Mouse (Mus musculus): ENCODE data around the gene Ndufa6.
A peak's percentile ranks its signal among the peaks of the same experiment; 100 is the strongest.

Ndufa6 gene

DNA sequence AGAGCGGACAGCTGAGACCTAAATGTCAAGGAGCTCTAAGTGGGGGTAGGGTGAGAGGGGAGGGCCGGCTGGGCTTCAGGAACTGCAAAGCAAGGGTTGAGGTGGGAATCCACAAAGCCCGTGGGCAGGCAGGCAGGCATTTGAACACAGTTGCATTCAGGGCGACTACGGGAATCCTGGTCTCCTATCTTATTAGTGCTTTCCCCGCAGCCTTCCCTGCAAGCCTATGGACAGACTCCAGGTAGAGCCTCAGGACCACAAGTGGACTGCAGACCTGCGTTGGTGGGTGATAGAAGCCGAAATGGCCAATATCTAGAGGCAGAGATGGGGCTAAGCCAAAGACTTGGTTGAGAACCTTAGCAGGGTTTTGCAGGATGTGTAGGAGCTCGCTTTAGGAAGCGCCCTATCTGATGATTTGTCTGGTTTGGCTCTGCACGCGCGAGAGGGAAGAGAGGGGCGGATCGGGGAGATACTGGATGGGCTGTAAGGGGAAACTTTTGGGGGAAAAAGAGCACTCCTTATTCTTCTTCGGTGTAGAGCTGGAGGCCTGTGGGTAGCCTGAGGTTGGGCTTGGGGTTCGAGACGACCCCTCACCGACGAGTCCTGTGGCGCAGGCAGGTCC is 13.6 kb downstream of the Ndufa6 start:
- peak; percentile 91 for DNase-seq

DNA sequence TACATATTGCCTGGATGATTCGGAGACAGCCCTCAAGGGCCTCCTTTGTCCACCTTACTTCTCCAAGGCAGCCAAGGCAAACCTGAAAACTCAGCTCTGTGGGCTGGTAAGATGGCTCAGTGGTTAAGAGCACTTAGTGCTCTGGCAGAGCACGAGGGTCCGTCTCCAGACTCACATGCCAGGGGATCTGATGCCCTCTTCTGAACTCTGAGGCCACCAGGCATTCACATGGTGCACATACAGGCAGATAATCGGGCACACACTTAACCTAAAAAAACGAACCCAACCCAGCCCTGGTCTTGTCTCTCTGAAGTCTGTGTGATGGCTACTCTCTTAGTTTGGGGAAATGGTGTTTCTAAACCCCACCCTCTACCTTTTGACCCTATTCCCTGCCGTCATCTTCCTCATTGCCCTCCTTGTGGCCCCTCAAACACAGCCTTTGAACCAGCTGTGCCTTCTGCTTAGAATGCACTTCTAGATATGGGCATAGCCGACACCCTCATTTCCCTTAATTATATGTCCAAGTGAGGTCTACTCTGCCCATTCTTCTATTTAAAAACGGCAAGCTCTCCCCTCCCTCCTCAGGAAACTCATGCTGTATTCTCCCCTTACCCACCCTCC is 14.4 kb downstream of the Ndufa6 start:
- no peak for DNase-seq

DNA sequence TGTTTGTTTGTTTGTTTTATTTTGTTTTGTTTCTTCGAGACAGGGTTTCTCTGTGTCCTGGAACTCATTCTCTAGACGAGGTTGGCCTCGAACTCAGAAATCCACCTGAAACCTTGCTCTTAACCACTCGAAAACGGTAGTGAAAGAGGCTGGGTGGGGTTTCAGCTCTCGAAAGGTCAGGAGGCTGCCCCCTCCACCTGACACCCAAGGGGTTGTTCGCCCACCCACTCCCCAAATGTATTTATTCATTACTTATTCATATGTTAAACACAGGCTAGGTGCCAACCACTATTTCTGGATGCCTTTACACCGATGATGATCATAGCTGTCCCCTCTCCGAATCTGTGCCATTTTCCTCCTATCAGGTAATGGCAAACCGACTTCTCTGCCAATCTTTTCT is 15.0 kb downstream of the Ndufa6 start:
- no peak for DNase-seq

DNA sequence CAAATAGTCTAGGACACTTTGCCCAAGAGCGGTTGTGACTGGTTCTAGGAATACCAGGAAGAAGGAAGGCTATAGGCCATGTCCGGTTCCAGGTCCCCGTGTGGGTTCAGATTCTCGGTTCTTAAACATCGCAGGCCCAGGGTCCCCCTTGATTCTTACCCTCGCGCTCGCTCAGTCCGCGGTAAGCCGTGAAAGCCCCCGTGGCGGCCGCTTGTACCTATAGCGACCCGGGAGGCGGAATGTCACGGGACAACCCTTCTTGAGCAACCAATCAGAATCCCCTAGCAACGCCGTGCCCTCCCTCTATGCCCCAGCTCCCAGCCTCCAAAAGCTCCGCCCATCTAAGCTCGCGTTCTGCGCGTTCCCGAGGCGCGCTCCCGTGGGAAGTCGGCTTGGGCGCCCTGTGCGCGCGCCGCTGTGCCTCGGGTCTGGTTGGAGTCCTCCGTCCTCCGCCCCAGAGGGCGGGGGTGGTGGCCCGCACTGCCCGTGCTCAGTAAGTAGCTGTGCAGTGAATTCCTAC is 15.5 kb downstream of the Ndufa6 start, which contains the start of the genes Naga, Pheta2 and Smdt1:
TSS of gene Naga (minus strand) at position 333 of the 520 bp plus-strand sequence.
TSS of gene Pheta2 (plus strand) at position 350 of the 520 bp plus-strand sequence.
TSS of gene Smdt1 (plus strand) at position 367 of the 520 bp plus-strand sequence.
- DNase-seq = peak; percentile 100

DNA sequence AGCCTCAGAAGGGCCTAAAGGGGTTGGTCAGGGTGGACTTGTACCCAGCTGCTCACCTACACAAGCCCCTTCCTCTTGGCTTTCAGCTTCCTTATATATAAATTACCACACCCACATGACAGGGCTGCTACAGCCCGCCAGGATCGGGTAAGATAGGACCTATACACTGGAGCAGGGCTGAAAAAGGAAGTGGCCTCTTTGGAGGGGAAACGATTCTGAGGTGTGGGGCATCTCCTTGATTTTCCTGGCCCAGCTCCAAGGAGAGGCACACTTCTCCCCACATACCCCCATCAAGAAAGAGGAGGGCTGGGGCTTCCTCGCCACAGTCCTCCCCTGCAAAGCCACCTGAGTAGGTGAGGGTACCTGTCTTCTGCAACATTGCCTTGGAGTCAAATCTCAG is 16.2 kb downstream of the Ndufa6 start:
- peak; percentile 94 for DNase-seq

DNA sequence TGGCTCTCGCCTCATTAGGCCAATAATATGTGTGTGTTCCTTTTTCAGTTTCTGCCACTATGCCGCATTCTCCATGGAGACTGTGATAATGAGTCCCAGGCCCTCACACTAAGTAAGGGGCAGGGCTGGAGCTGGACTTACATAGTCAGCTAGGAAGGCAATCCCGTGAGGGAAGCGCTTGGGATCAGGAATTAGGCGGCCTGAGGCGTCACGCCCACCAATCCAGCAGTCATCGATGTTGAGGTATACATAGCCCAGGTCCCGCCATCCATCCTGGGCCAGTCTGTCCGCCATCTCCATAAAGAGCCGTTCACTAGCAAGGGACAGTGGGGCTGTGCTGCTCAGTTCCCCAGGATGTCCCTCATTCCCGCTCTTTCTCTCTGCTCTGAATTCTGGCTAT is 17.5 kb downstream of the Ndufa6 start:
- peak; percentile 91 for DNase-seq

DNA sequence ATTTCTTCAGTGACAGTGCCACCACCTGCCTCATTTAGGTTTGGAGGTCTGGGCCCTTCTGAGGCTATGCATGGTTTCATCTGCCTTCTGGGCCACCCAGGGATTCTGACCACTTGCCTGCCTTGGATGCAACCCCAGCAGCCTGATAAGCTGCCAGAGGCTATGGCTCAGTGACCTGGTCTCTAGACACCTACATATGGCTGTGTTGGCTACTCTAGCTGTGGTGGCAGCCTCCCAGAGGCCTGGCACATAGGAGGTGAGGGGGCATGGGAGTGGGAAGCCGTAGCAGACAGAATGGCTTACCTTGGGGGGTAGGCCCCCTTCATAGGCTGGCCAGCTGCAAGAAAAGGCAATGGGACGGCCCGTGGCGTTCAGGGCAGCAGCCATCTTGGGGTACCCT is 18.9 kb downstream of the Ndufa6 start:
- no peak for DNase-seq

DNA sequence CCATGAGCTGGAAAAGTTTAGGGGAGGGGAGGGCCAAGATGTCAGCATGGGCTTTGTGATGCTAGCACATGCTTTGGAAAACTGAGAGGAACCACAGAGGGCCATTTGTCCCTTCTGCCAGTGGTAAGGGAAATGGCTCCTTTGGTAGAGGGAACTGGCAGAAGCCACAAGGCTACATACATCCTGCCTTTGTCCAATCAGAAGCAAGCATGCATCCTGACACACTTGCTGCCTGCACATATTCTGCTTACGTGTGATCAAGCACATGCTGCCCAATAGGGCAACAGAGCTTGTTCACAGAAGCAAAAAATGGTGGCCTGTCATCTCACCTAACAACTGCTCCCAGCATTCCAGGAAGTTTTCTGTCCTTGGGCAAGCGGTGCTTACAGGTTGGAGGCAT is 28.7 kb downstream of the Ndufa6 start:
- no peak for DNase-seq

DNA sequence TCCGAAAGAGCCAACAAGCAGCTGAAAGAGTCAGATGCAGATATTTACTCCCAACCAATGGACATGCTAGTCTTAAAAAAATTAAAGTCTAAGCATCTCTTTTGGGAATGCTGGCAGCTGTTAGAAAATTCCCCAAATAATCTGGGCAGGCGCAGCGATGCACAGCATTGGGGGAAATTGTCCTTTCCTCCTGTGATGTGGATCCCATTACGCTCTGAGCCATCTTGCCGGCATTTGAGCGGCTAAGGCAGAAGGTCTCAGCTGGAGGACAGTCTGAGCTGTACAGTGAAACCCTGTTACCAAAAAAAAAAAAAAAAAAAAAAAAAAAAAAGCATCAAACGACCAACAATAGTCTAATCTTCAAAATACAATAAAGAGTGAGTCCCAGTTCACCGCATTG is 31.9 kb downstream of the Ndufa6 start:
- no peak for DNase-seq

DNA sequence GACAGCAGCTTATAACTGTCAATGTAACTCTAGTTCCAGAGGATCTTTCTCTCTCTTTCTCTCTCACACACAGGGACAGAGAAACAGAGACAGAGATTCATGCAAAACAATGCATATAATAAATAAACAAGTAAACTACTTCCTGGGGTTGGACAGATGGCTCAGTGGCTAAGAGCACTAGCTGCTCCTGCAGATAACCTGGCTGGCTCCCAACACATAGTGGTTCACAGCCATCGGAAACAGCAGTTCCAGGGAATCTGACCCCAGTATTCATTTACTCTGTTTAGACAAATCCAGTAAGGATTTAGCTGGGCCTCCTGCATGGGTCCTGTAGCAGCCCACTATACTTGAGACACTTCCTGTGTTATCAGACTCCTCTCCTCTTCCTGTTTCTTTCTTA is 34.5 kb downstream of the Ndufa6 start:
- no peak for DNase-seq

DNA sequence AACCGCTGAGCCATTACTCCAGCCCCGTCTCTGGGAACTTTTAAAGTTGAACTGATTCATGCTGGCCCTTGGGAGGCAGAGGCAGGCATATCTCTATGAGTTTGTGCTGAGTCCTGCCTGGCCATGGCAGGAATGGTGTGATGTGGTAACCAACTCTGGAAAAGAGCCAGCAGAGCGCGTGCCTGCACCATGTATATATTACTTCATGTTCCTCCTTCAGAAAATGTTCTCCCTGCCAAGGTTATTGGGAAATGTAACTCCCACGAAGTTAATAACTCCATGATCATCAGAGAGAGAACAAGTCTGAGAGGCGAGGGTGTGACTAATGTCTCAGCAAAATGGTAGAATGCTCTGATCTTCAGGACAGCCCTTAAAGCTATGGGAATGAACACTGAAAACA is 36.3 kb downstream of the Ndufa6 start:
- no peak for DNase-seq

DNA sequence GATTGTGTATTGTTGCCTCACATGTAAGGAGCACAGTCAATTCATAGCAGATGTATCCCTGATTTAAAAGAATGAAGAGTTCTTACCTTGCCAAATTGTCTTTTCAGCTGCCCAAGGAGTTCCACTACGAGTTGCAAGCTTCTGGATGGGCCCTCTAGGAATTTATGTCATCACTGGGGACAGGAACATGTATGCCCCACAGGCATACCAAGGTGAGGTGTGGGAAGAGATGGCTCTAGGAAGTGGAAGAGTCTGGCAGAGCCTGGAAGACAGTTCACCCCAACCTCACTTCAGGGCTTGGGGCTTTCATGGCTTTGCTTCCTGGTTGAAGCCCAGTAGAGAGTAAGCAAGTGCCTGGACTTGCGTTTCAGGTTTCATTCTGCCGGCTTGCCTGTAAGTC is 45.7 kb downstream of the Ndufa6 start:
- DNase-seq = no peak

DNA sequence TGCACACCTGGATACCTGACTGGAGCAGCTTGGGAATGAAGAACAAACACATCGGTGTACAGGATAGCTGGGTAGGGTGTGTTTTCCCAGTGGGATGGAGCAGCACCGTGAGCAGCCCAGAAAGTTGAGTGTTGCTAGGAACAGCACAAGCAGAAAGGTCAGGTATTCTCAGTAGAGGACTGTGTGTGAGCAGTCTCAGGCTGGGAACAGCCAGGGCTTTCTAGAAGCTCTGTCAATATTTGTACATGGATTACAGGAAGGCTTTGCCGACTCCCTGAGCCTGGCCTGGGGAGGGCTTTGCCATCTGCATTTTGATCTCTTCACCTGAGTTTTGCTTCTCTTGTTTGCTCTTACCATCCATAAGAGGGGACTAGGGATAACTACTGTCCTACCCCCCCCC is 47.0 kb downstream of the Ndufa6 start:
- DNase-seq = no peak

Measured in heart, adult 11 months (tissue).